Mouse (Mus musculus): ENCODE data around the gene Gm21897. TPM values are rescaled to one million over a fixed set of nuclear protein-coding genes. Genes with fewer than 3 reads are reported as not detected.
"Not testable (repeated sequence)": the region's sequence is repeated elsewhere in the genome, so short reads cannot be mapped to it uniquely, and the experiment has no call there.

The Gm21897 gene
- polyA plus RNA-seq (2017; shearing (Covaris generic)), result not detected

DNA sequence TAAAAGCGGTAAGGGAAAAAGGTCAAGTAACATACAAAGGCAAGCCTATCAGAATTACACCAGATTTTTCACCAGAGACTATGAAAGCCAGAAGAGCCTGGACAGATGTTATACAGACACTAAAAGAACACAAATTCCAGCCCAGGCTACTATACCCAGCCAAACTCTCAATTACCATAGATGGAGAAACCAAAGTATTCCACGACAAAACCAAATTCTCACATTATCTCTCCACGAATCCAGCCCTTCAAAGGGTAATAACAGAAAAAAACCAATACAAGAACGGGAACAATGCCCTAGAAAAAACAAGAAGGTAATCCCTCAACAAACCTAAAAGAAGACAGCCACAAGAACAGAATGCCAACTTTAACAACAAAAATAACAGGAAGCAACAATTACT, at the start of gene Gm21897:
Gm21897 (plus strand) TSS at position 301 of the 400 bp plus-strand sequence.
- not testable (repeated sequence) for ATAC-seq

DNA sequence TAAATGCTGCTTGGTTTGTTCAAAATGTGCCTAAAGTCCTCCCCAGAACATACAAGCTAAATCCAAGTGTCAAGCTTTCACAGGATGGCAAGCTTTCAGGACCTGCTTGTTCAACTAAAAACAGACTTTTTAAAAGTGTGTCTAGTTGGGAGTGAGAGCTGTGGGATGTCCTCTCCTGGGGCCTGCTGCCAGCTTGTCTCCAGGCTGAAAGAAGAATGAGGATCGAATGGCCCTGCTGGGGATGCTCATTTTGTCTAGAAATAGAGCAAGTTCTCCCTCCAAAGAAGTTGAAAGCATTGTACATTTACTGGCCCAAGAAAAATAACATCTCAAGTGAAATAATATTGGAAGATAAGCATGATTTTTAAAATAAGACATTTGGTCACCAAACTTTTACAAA, 45.0 kb upstream of the Gm21897 start:
- ATAC-seq, result no peak

DNA sequence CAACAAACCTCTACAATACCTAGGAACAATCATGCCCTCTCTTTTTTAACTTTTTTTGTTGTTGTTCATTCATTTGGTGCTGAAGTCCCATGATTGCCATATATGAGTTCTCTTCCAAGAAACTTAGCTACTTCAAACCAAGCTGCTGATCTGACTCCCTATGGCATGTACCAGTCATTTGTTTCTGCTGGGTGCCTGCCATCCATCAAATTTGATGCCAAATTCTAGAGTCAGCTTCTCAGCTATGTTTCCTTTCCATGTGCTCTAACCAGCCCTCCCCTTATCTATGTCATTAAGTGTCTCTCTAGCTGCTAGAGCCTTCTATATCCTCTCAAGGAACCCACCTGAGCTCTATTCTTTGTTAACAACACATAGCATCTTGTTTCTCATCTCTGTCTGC, 39.8 kb upstream of the Gm21897 start:
- no peak for ATAC-seq

DNA sequence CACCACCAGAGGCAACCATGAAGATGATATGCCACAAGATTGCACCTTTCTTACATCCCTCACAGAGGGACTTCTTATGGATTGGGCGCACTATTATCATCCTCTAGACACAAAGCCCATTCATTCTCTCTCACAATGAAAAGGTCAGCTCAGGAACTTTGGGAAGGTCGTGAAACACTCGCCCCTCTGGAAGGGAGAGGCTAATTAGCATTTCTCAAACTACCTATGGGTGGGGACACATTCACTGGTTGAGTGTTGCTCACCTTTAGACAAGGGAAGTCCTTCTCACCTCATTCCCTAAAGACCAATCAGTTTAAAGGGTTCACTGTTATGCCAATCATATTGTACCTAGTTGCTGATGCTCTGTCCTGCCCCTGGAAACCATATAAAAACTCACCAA, 24.2 kb upstream of the Gm21897 start:
- ATAC-seq, result no peak

- ATAC-seq, result no peak
Measured at GRCm38 (mm10) chr16:15294289-15294688, 23.0 kb upstream of the Gm21897 start.

GRCm38 (mm10) chr16:15294911-15295659, 22.2 kb upstream of the Gm21897 start:
- ATAC-seq, result no peak

GRCm38 (mm10) chr16:15334526-15334925, 17.3 kb downstream of the Gm21897 start:
- ATAC-seq, result no peak

GRCm38 (mm10) chr16:15339051-15339450, 21.8 kb downstream of the Gm21897 start:
- no peak for ATAC-seq

GRCm38 (mm10) chr16:15346045-15346444, 28.8 kb downstream of the Gm21897 start:
- ATAC-seq, result no peak

DNA sequence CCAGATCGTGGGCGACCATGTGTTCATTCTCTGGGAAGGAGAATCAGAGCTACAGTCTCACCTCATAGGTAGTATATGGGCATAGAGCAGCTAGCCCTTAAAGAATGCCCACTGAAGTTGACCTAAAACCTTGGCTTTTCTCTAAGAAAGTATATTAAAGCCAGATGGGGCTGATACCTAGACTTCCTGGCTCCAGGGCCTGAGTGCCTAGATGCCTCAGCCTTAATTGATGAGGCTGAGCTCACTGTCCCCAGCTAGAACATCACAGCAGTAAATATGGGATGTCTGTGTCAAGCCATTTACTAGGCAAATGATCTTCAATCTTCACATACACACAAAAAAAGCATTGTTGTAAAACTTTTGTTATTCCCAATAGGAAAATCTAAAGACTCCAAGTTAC, 32.1 kb downstream of the Gm21897 start:
- no peak for ATAC-seq

GRCm38 (mm10) chr16:15351301-15351700, 34.0 kb downstream of the Gm21897 start:
- ATAC-seq, result no peak

DNA sequence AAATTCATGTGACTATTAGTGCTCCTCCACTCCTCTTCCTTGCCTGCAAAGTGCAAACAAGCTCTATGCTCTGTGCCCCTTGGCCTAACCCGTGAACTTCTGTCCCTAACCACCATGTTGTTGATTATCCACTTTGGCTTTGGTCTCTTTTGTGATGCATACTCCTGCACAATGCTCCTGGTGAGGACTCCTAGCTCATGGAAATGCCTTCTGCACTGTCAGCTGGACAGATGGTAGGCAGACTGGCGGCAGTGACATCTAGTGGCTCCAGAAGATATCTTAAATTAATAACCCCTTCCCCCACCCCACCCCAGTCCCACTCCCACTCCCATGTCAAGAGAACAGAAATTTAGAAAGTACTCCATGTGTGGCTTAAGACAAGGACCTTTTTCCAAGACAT, 35.1 kb downstream of the Gm21897 start:
- no peak for ATAC-seq

- no peak for ATAC-seq
Measured at GRCm38 (mm10) chr16:15354901-15355300, 37.6 kb downstream of the Gm21897 start.

- no peak for ATAC-seq
Measured at GRCm38 (mm10) chr16:15355339-15355738, 38.1 kb downstream of the Gm21897 start.

DNA sequence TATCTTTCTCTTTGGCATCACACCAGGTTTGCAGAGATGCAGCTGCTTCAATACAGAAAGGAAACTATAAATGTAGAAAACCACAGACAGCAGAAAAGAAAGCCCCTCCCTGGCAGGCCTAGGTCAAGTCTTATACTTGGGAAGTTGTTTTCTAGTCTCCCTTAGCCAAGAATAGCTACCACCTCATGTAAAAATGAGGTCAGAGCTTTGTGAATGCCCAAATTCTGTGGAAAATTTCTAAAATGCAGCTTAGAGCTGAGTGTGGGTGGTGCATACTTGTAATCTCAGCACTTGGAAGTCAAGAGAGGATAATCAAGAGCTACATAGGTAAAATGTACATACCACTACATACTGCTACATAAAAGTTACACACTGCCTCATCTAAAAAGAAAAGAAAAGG, 40.5 kb downstream of the Gm21897 start:
- ATAC-seq, result no peak

GRCm38 (mm10) chr16:15359110-15359782, 42.0 kb downstream of the Gm21897 start:
- ATAC-seq, result no peak

DNA sequence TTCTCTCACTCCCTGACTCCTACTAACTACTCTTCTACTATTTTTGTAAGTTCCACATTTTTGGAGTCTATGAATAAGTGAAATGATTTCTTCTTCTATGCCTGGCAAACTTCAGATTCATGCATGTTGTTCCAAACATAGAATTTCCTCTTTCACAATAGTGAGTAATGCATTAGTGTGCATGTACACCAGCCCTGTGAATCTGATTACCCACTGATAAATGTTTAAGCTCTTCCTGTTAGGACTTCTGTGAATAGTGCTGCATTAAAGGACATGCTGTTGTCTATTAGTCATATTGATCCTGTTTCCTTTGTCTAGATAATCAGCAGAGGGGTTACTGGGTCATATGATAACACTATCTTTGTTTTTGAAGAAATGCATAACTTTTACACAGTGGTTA, 43.6 kb downstream of the Gm21897 start:
- no peak for ATAC-seq

All from inflammation-experienced regulatory T-cells, adult 6 months (primary cell).